Comparison of ENCODE assay signal across 8 mouse cellular contexts in genomic region chr5:5663655-5664370, GRCm38 (mm10). TPM values are rescaled to one million over a fixed set of nuclear protein-coding genes. Genes with fewer than 3 reads are reported as not detected.
DNase-seq lines count a peak whose midpoint lies in the region; ATAC-seq and TF ChIP-seq lines count a peak whose summit lies in the region.

Cfap69 (minus strand) TSS chr5:5664239.

- no peaks in the 10 kb centered on the region for H3K9me3 ChIP-seq in embryonic facial prominence, embryonic 15.5 days (replicated peaks)
- no peaks in the 10 kb centered on the region for H3K9me3 ChIP-seq in heart, embryonic 11.5 days (replicated peaks; ENCODE audit: control insufficient read depth, low read length)
- H3K9me3 ChIP-seq in kidney, embryonic 14.5 days (ENCODE audit: control insufficient read depth, low read length), result no peaks in the 10 kb centered on the region
- no peaks in the 10 kb centered on the region for H3K9me3 ChIP-seq in limb, embryonic 13.5 days
- H3K9me3 ChIP-seq in midbrain, embryonic 16.5 days (replicated peaks; ENCODE audit: control insufficient read depth, low read length, poor library complexity, severe bottlenecking), result no peaks in the 10 kb centered on the region

- no peak for TF ChIP-seq CTCF in bone marrow macrophage, adult 2 months (IDR thresholded peaks at IDR 0.05; ENCODE audit: low read depth, low read length)
- TF ChIP-seq CTCF in testis, adult 2 months (IDR thresholded peaks at IDR 0.05; ENCODE audit: control insufficient read depth, insufficient read depth, insufficient replicate concordance, low read depth, low read length), result no peak

- peak; percentile 89 for DNase-seq in 3T3-L1 (ENCODE audit: low read depth, low spot score)

- 0% methylated on average over 48 of the region's 48 CpGs for WGBS in embryonic facial prominence, embryonic 15.5 days
- WGBS in heart, embryonic 11.5 days (ENCODE audit: insufficient replicate concordance), result under 1% methylated on average over 48 of the region's 48 CpGs
- under 1% methylated on average over 48 of the region's 48 CpGs for WGBS in kidney, embryonic 14.5 days
- WGBS in limb, embryonic 13.5 days, result under 1% methylated on average over 47 of the region's 48 CpGs
- under 1% methylated on average over 46 of the region's 48 CpGs for WGBS in midbrain, embryonic 16.5 days

- peak within 1 kb of the TSS; percentile 57 for H3K4me3 ChIP-seq in bone marrow macrophage, adult 2 months (ENCODE audit: insufficient read depth, low read length)
- peak within 1 kb of the TSS; percentile 70 for H3K4me3 ChIP-seq in embryonic facial prominence, embryonic 15.5 days (replicated peaks)
- H3K4me3 ChIP-seq in heart, embryonic 11.5 days (ENCODE audit: low read depth, low read length), result peak within 1 kb of the TSS; percentile 66
- peak within 1 kb of the TSS; percentile 66 for H3K4me3 ChIP-seq in kidney, embryonic 14.5 days (ENCODE audit: low read length)
- peak within 1 kb of the TSS; percentile 74 for H3K4me3 ChIP-seq in limb, embryonic 13.5 days
- peak within 1 kb of the TSS; percentile 95 for H3K4me3 ChIP-seq in midbrain, embryonic 16.5 days (ENCODE audit: low read depth, low read length)
- peak within 1 kb of the TSS; percentile 93 for H3K4me3 ChIP-seq in testis, adult 2 months (ENCODE audit: control insufficient read depth, low read depth, low read length)

- H3K9ac ChIP-seq in embryonic facial prominence, embryonic 15.5 days, result peak within 1 kb of the TSS; percentile 64
- peak within 1 kb of the TSS; percentile 73 for H3K9ac ChIP-seq in heart, embryonic 11.5 days (ENCODE audit: low read depth, low read length)
- H3K9ac ChIP-seq in kidney, embryonic 14.5 days (ENCODE audit: low read depth, low read length), result peak within 1 kb of the TSS; percentile 58
- peak within 1 kb of the TSS; percentile 81 for H3K9ac ChIP-seq in limb, embryonic 13.5 days
- H3K9ac ChIP-seq in midbrain, embryonic 16.5 days (ENCODE audit: low read depth, low read length), result peak within 1 kb of the TSS; percentile 84

- H3K36me3 ChIP-seq in embryonic facial prominence, embryonic 15.5 days, result no peaks in the 10 kb centered on the region
- H3K36me3 ChIP-seq in heart, embryonic 11.5 days (ENCODE audit: control insufficient read depth, insufficient read depth, low read length), result no peaks in the 10 kb centered on the region
- no peaks in the 10 kb centered on the region for H3K36me3 ChIP-seq in kidney, embryonic 14.5 days (ENCODE audit: control insufficient read depth, insufficient read depth, low read length)
- peaks cover 1% of the 10 kb centered on the region; the same call in 1 of the 2 replicates for H3K36me3 ChIP-seq in limb, embryonic 13.5 days
- no peaks in the 10 kb centered on the region for H3K36me3 ChIP-seq in midbrain, embryonic 16.5 days (ENCODE audit: control insufficient read depth, insufficient read depth, low read length)
- H3K36me3 ChIP-seq in testis, adult 2 months (ENCODE audit: control insufficient read depth, insufficient read depth, low read length), result no peaks in the 10 kb centered on the region; the same call in 1 of the 2 replicates

- H3K4me2 ChIP-seq in embryonic facial prominence, embryonic 15.5 days (replicated peaks), result peak within 1 kb of the TSS; percentile 99
- peak within 1 kb of the TSS; percentile 94 for H3K4me2 ChIP-seq in heart, embryonic 11.5 days
- peak within 1 kb of the TSS; percentile 96 for H3K4me2 ChIP-seq in kidney, embryonic 14.5 days (replicated peaks; ENCODE audit: low read depth, low read length)
- H3K4me2 ChIP-seq in limb, embryonic 13.5 days (replicated peaks), result peak within 1 kb of the TSS; percentile 97
- H3K4me2 ChIP-seq in midbrain, embryonic 16.5 days (ENCODE audit: low read length), result peak within 1 kb of the TSS; percentile 89

- TF ChIP-seq POLR2A in bone marrow macrophage, adult 2 months (IDR thresholded peaks at IDR 0.05; ENCODE audit: borderline replicate concordance, low read depth, low read length), result no peak
- TF ChIP-seq POLR2A in testis, adult 2 months (IDR thresholded peaks at IDR 0.05; ENCODE audit: control insufficient read depth, low read depth, low read length), result peak; percentile 93; the same call in 1 of the 2 replicates

- peak; percentile 89 for ATAC-seq in embryonic facial prominence, embryonic 15.5 days (ENCODE audit: insufficient number of reproducible peaks, low FRiP score, low TSS enrichment, low read depth)
- ATAC-seq in heart, embryonic 11.5 days (replicated peaks; ENCODE audit: insufficient number of reproducible peaks, low FRiP score, low TSS enrichment), result peak; percentile 91
- peak; percentile 98 for ATAC-seq in kidney, embryonic 14.5 days (ENCODE audit: low FRiP score, low TSS enrichment)
- ATAC-seq in limb, embryonic 13.5 days (ENCODE audit: low FRiP score, low read depth), result peak; percentile 98
- peak; percentile 99 for ATAC-seq in midbrain, embryonic 16.5 days

- no peak within 1 kb of the TSS for H3K27ac ChIP-seq in bone marrow macrophage, adult 2 months (ENCODE audit: insufficient read depth, low read depth, low read length)
- no peak within 1 kb of the TSS for H3K27ac ChIP-seq in embryonic facial prominence, embryonic 15.5 days (replicated peaks)
- no peak within 1 kb of the TSS for H3K27ac ChIP-seq in heart, embryonic 11.5 days (ENCODE audit: low read depth, low read length)
- H3K27ac ChIP-seq in kidney, embryonic 14.5 days (ENCODE audit: low read depth, low read length), result no peak within 1 kb of the TSS
- no peak within 1 kb of the TSS for H3K27ac ChIP-seq in limb, embryonic 13.5 days
- H3K27ac ChIP-seq in midbrain, embryonic 16.5 days (ENCODE audit: low read length), result peak within 1 kb of the TSS; percentile 82
- H3K27ac ChIP-seq in testis, adult 2 months (ENCODE audit: control insufficient read depth, insufficient read depth, low read depth, low read length), result peak within 1 kb of the TSS; percentile 92

- H3K27me3 ChIP-seq in embryonic facial prominence, embryonic 15.5 days, result no peaks in the 10 kb centered on the region
- H3K27me3 ChIP-seq in heart, embryonic 11.5 days (ENCODE audit: control insufficient read depth, insufficient read depth, low read length), result no peaks in the 10 kb centered on the region
- H3K27me3 ChIP-seq in kidney, embryonic 14.5 days (ENCODE audit: control insufficient read depth, insufficient read depth, low read length), result no peaks in the 10 kb centered on the region; the same call in 1 of the 2 replicates
- H3K27me3 ChIP-seq in limb, embryonic 13.5 days, result peaks cover 5% of the 10 kb centered on the region; the same call in 1 of the 2 replicates
- H3K27me3 ChIP-seq in midbrain, embryonic 16.5 days (ENCODE audit: control insufficient read depth, insufficient read depth, low read depth, low read length), result no peaks in the 10 kb centered on the region
- no peaks in the 10 kb centered on the region for H3K27me3 ChIP-seq in testis, adult 2 months (ENCODE audit: control insufficient read depth, insufficient read depth, low read length)

- H3K4me1 ChIP-seq in bone marrow macrophage, adult 2 months (ENCODE audit: control insufficient read depth, insufficient read depth, low read length), result peaks cover 6% of the 10 kb centered on the region
- 0 out of 2 replicates have a peak, but pooled peaks cover 3% of the 10 kb centered on the region for H3K4me1 ChIP-seq in embryonic facial prominence, embryonic 15.5 days
- H3K4me1 ChIP-seq in heart, embryonic 11.5 days (ENCODE audit: control insufficient read depth, insufficient read depth, low read length), result no peaks in the 10 kb centered on the region
- H3K4me1 ChIP-seq in kidney, embryonic 14.5 days (ENCODE audit: control insufficient read depth, insufficient read depth, low read length), result peaks cover 4% of the 10 kb centered on the region; the same call in 1 of the 2 replicates
- peaks cover 6% of the 10 kb centered on the region for H3K4me1 ChIP-seq in limb, embryonic 13.5 days
- peaks cover 18% of the 10 kb centered on the region for H3K4me1 ChIP-seq in midbrain, embryonic 16.5 days (ENCODE audit: control insufficient read depth, insufficient read depth, low read length)
- H3K4me1 ChIP-seq in testis, adult 2 months (ENCODE audit: control insufficient read depth, insufficient read depth, low read length), result peaks cover 2% of the 10 kb centered on the region; the same call in 1 of the 2 replicates

RNA-seq across cellular contexts. Expression of gene Cfap69, which starts in this region (rescaled TPM):
- polyA plus RNA-seq in bone marrow macrophage, adult 2 months (2012; ENCODE audit: insufficient read depth, insufficient read length, missing spikeins), result not detected in 2 replicates
- 6.2 and 7.3 TPM in 2 replicates for polyA plus RNA-seq in embryonic facial prominence, embryonic 15.5 days (2015; fragmentation: Nextera tagmentation; extraction: Ambion mirVana)
- polyA plus RNA-seq in heart, embryonic 11.5 days (2014; fragmentation: Nextera tagmentation; extraction: Ambion mirVana), result 0.61 and 1.3 TPM in 2 replicates
- 1.5 and 5.5 TPM in 2 replicates for polyA plus RNA-seq in kidney, embryonic 14.5 days (2014; fragmentation: Nextera tagmentation; extraction: Ambion mirVana)
- polyA plus RNA-seq in limb, embryonic 13.5 days (2015; fragmentation: Nextera tagmentation; extraction: Ambion mirVana), result 2.5 and 2.7 TPM in 2 replicates
- 9.9 and 11.4 TPM in 2 replicates for polyA plus RNA-seq in midbrain, embryonic 16.5 days (2015; fragmentation: Nextera tagmentation; extraction: Ambion mirVana)
- 163 and 169 TPM in 2 replicates for polyA plus RNA-seq in testis, adult 2 months (2012; rRNA removed)

Comparison
In these comparisons a context has a peak if more than half of its experiments do, and no peak if none do; other contexts are left out.
1. RNA of gene Cfap69 (polyA plus RNA-seq): 163 to 169 TPM in testis, adult 2 months; 9.9 to 11.4 TPM in midbrain, embryonic 16.5 days, 6.2 to 7.3 TPM in embryonic facial prominence, embryonic 15.5 days, 1.5 to 5.5 TPM in kidney, embryonic 14.5 days, 2.5 to 2.7 TPM in limb, embryonic 13.5 days, 0.61 to 1.3 TPM in heart, embryonic 11.5 days and not detected in bone marrow macrophage, adult 2 months; every median in the first group is over 10 times any median in the second.
2. H3K27ac ChIP-seq: peak in midbrain, embryonic 16.5 days (single experiment) and testis, adult 2 months (single experiment); none in bone marrow macrophage, adult 2 months (single experiment), embryonic facial prominence, embryonic 15.5 days (single experiment), heart, embryonic 11.5 days (single experiment), kidney, embryonic 14.5 days (single experiment) and limb, embryonic 13.5 days (single experiment).
3. Peak in every context shown above with its lines, with median percentiles within 50 percentile points of each other: H3K4me3 ChIP-seq, ATAC-seq, H3K4me2 ChIP-seq and H3K9ac ChIP-seq.